ENCODE assay signal across 14 mouse cellular contexts in genomic region chr3:61004611-61005010, GRCm38 (mm10). TPM values are rescaled to one million over a fixed set of nuclear protein-coding genes. Genes with fewer than 3 reads are reported as not detected.
DNase-seq lines count a peak whose midpoint lies in the region; ATAC-seq and TF ChIP-seq lines count a peak whose summit lies in the region.
"Had no signal": no experiment of that assay in that cellular context is flagged by ENCODE, and none has a peak within 500 bp of the region (broad histone marks: within the 10 kb centered on the region; RNA-seq: fewer than 3 reads in every experiment).

No protein-coding gene starts in this region.

- no peak for DNase-seq in embryonic facial prominence, embryonic 10.5 days (ENCODE audit: low spot score)
- no peak for DNase-seq in hindbrain, embryonic 14.5 days (ENCODE audit: low spot score)
- DNase-seq in hindbrain, embryonic 11.5 days (ENCODE audit: low spot score): no peak
- peak; percentile 38 for DNase-seq in MEL (ENCODE audit: low read depth, low spot score)
- no peak for DNase-seq in spleen, postnatal 14 days (ENCODE audit: low spot score in 2 of 2)
- no peak for DNase-seq in adrenal gland, postnatal 4 days (ENCODE audit: low spot score in 2 of 2)
- DNase-seq: adrenal gland, postnatal 36 days; cerebellum, adult 8-10 months; kidney, adult 9 months; left cerebral cortex, postnatal 4 days had no signal

- ATAC-seq in embryonic facial prominence, embryonic 12.5 days (ENCODE audit: insufficient number of reproducible peaks, insufficient read depth, low FRiP score, low TSS enrichment): no peak
- no peak for ATAC-seq in hindbrain, embryonic 14.5 days (ENCODE audit: low FRiP score)
- ATAC-seq in hindbrain, embryonic 11.5 days (ENCODE audit: low FRiP score): no peak
- ATAC-seq in intestine, postnatal 0 days: no peak
- ATAC-seq: forebrain, embryonic 14.5 days had no signal

- 0 out of 4 replicates have a peak, but pooled peaks of 1 of the 2 experiments have one; percentile 14 for TF ChIP-seq EP300 in MEL (IDR thresholded peaks at IDR 0.05; ENCODE audit: low read depth in 1 of 2, low read length in 2 of 2)

- H3K4me2 ChIP-seq in embryonic facial prominence, embryonic 12.5 days (replicated peaks): peak overlapping the region; percentile 76; the same call in 1 of the 2 replicates
- peak overlapping the region; percentile 99 for H3K4me2 ChIP-seq in hindbrain, embryonic 14.5 days (replicated peaks)
- no peak overlapping the region for H3K4me2 ChIP-seq in hindbrain, embryonic 11.5 days (replicated peaks; ENCODE audit: low read depth, low read length)
- peak overlapping the region; percentile 86 for H3K4me2 ChIP-seq in intestine, postnatal 0 days (replicated peaks; ENCODE audit: low read depth)

- H3K4me1 ChIP-seq in embryonic facial prominence, embryonic 12.5 days: 0 out of 2 replicates have a peak, but pooled peaks cover 4% of the 10 kb centered on the region
- peaks cover 7% of the 10 kb centered on the region for H3K4me1 ChIP-seq in embryonic facial prominence, embryonic 10.5 days
- peaks cover 6% of the 10 kb centered on the region; the same call in 1 of the 2 replicates for H3K4me1 ChIP-seq in hindbrain, embryonic 14.5 days (replicated peaks; ENCODE audit: control insufficient read depth, insufficient read depth, low read length)
- H3K4me1 ChIP-seq in hindbrain, embryonic 11.5 days (replicated peaks; ENCODE audit: control insufficient read depth, insufficient read depth, low read length): no peaks in the 10 kb centered on the region
- H3K4me1 ChIP-seq in MEL (ENCODE audit: control insufficient read depth in 1 of 2, insufficient read depth in 2 of 2, low read length in 2 of 2): peaks cover 17 to 18% of the 10 kb centered on the region in 2 experiments
- 0 out of 2 replicates have a peak, but pooled peaks cover 3% of the 10 kb centered on the region for H3K4me1 ChIP-seq in intestine, postnatal 0 days (replicated peaks; ENCODE audit: control insufficient read depth, insufficient read depth, low read length)

- H3K9me3 ChIP-seq in embryonic facial prominence, embryonic 12.5 days: no peaks in the 10 kb centered on the region
- no peaks in the 10 kb centered on the region for H3K9me3 ChIP-seq in embryonic facial prominence, embryonic 10.5 days
- no peaks in the 10 kb centered on the region for H3K9me3 ChIP-seq in hindbrain, embryonic 14.5 days (ENCODE audit: control insufficient read depth, low read length)
- H3K9me3 ChIP-seq in hindbrain, embryonic 11.5 days (ENCODE audit: control insufficient read depth, low read length): no peaks in the 10 kb centered on the region
- H3K9me3 ChIP-seq in MEL (replicated peaks; ENCODE audit: insufficient read depth, low read length): no peaks in the 10 kb centered on the region
- H3K9me3 ChIP-seq in intestine, postnatal 0 days (ENCODE audit: control insufficient read depth): no peaks in the 10 kb centered on the region

- H3K9ac ChIP-seq in embryonic facial prominence, embryonic 12.5 days: no peak overlapping the region
- no peak overlapping the region for H3K9ac ChIP-seq in hindbrain, embryonic 14.5 days
- no peak overlapping the region for H3K9ac ChIP-seq in hindbrain, embryonic 11.5 days (ENCODE audit: low read depth, low read length)
- no peak overlapping the region; the same call in 1 of the 2 replicates for H3K9ac ChIP-seq in MEL (ENCODE audit: control insufficient read depth, low read depth, low read length, poor library complexity, severe bottlenecking)
- no peak overlapping the region for H3K9ac ChIP-seq in intestine, postnatal 0 days (ENCODE audit: low read depth, low read length)

- H3K27ac ChIP-seq in embryonic facial prominence, embryonic 12.5 days: no peak overlapping the region
- H3K27ac ChIP-seq in embryonic facial prominence, embryonic 10.5 days (replicated peaks): no peak overlapping the region
- no peak overlapping the region for H3K27ac ChIP-seq in hindbrain, embryonic 14.5 days
- no peak overlapping the region for H3K27ac ChIP-seq in hindbrain, embryonic 11.5 days (ENCODE audit: low read depth, low read length)
- H3K27ac ChIP-seq in MEL (ENCODE audit: control insufficient read depth, low read depth, low read length): no peak overlapping the region
- no peak overlapping the region for H3K27ac ChIP-seq in intestine, postnatal 0 days (ENCODE audit: low read depth, low read length)
- H3K27ac ChIP-seq: macrophage had no signal

- TF ChIP-seq POLR2A in MEL (IDR thresholded peaks at IDR 0.05; ENCODE audit: control insufficient read depth in 1 of 2, insufficient read depth in 1 of 2, low read depth in 1 of 2, low read length in 2 of 2, poor library complexity in 1 of 2): no peak

- peaks cover 25% of the 10 kb centered on the region for H3K79me2 ChIP-seq in MEL (ENCODE audit: control insufficient read depth, insufficient read depth, low read length, poor library complexity)

- H3K36me3 ChIP-seq in embryonic facial prominence, embryonic 12.5 days: no peaks in the 10 kb centered on the region
- no peaks in the 10 kb centered on the region for H3K36me3 ChIP-seq in embryonic facial prominence, embryonic 10.5 days (replicated peaks)
- H3K36me3 ChIP-seq in hindbrain, embryonic 14.5 days (replicated peaks; ENCODE audit: control insufficient read depth, insufficient read depth): no peaks in the 10 kb centered on the region
- H3K36me3 ChIP-seq in hindbrain, embryonic 11.5 days (ENCODE audit: control insufficient read depth, insufficient read depth, low read length): no peaks in the 10 kb centered on the region
- peaks cover 0 to 40% of the 10 kb centered on the region in 2 experiments; a peak in 2 of 4 replicates for H3K36me3 ChIP-seq in MEL (ENCODE audit: control insufficient read depth in 1 of 2, insufficient read depth in 2 of 2, low read length in 2 of 2)
- H3K36me3 ChIP-seq in intestine, postnatal 0 days (ENCODE audit: control insufficient read depth, insufficient read depth): no peaks in the 10 kb centered on the region; the same call in 1 of the 2 replicates

- TF ChIP-seq CTCF in MEL (IDR thresholded peaks at IDR 0.05 in 2 of 3, conservative IDR thresholded peaks at IDR 0.05 in 1 of 3; ENCODE audit: control insufficient read depth in 1 of 3, insufficient read depth in 1 of 3, low read depth in 2 of 3, low read length in 3 of 3, poor library complexity in 1 of 3, severe bottlenecking in 1 of 3): no peak
- TF ChIP-seq CTCF in intestine, postnatal 0 days (IDR thresholded peaks at IDR 0.05; ENCODE audit: low read depth): no peak

- WGBS in embryonic facial prominence, embryonic 12.5 days: 86% methylated on average over 1 of the region's 1 CpGs
- WGBS in embryonic facial prominence, embryonic 10.5 days: 85% methylated on average over 1 of the region's 1 CpGs
- 90% methylated on average over 1 of the region's 1 CpGs for WGBS in hindbrain, embryonic 14.5 days
- 90% methylated on average over 1 of the region's 1 CpGs for WGBS in hindbrain, embryonic 11.5 days
- 62% methylated on average over 1 of the region's 1 CpGs for WGBS in intestine, postnatal 0 days

- no peak overlapping the region for H3K4me3 ChIP-seq in embryonic facial prominence, embryonic 12.5 days
- no peak overlapping the region for H3K4me3 ChIP-seq in embryonic facial prominence, embryonic 10.5 days
- no peak overlapping the region for H3K4me3 ChIP-seq in hindbrain, embryonic 14.5 days (replicated peaks; ENCODE audit: low read length)
- H3K4me3 ChIP-seq in hindbrain, embryonic 11.5 days (ENCODE audit: low read depth, low read length): no peak overlapping the region
- peak overlapping the region in 1 of 2 experiments; percentile 99; a peak in 3 of 4 replicates for H3K4me3 ChIP-seq in MEL (ENCODE audit: control insufficient read depth in 1 of 2, insufficient read depth in 1 of 2, low read depth in 2 of 2, low read length in 2 of 2)
- peak overlapping the region; percentile 60 for H3K4me3 ChIP-seq in intestine, postnatal 0 days (ENCODE audit: low read depth, low read length)

- H3K27me3 ChIP-seq in embryonic facial prominence, embryonic 12.5 days: peaks cover 8% of the 10 kb centered on the region
- H3K27me3 ChIP-seq in embryonic facial prominence, embryonic 10.5 days (replicated peaks; ENCODE audit: low read depth, poor library complexity, severe bottlenecking): peaks cover 46% of the 10 kb centered on the region
- H3K27me3 ChIP-seq in hindbrain, embryonic 14.5 days (ENCODE audit: control insufficient read depth, insufficient read depth, low read length): peaks cover 12% of the 10 kb centered on the region; the same call in 1 of the 2 replicates
- peaks cover 7% of the 10 kb centered on the region; the same call in 1 of the 2 replicates for H3K27me3 ChIP-seq in hindbrain, embryonic 11.5 days (ENCODE audit: control insufficient read depth, insufficient read depth, low read length)
- no peaks in the 10 kb centered on the region for H3K27me3 ChIP-seq in MEL (ENCODE audit: control insufficient read depth in 1 of 2, insufficient read depth in 2 of 2, low read length in 2 of 2)
- no peaks in the 10 kb centered on the region for H3K27me3 ChIP-seq in intestine, postnatal 0 days (replicated peaks; ENCODE audit: control insufficient read depth, insufficient read depth, low read length)

- TF ChIP-seq RAD21 in MEL (IDR thresholded peaks at IDR 0.05; ENCODE audit: low read depth, low read length): no peak

TF ChIP-seq in MEL, 35 proteins besides CTCF, POLR2A, EP300 and RAD21:
- TF ChIP-seq GABPA (IDR thresholded peaks at IDR 0.05; ENCODE audit: low read depth, low read length) (no peak), RCOR1 (IDR thresholded peaks at IDR 0.05; ENCODE audit: low read depth, low read length) (no peak), JUND (IDR thresholded peaks at IDR 0.05; ENCODE audit: low read depth, low read length) (peak; percentile 88), ZNF384 (IDR thresholded peaks at IDR 0.05; ENCODE audit: low read depth, low read length) (peak; percentile 70; the same call in 1 of the 2 replicates)

RNA-seq across cellular contexts. Expression of gene P2ry1, which starts 2.0 kb away (rescaled TPM):
- 7.5 and 7.9 TPM in 2 replicates for polyA plus RNA-seq in embryonic facial prominence, embryonic 12.5 days (2016; fragmentation: Nextera tagmentation; extraction: Ambion mirVana)
- 3.7 and 4.9 TPM in 2 replicates for polyA plus RNA-seq in embryonic facial prominence, embryonic 10.5 days (2016; fragmentation: Nextera tagmentation; extraction: Ambion mirVana)
- polyA plus RNA-seq in hindbrain, embryonic 14.5 days (2014; fragmentation: Nextera tagmentation; extraction: Ambion mirVana): 5.3 and 5.7 TPM in 2 replicates
- polyA plus RNA-seq in hindbrain, embryonic 11.5 days (2014; fragmentation: Nextera tagmentation; extraction: Ambion mirVana): 4.3 and 4.7 TPM in 2 replicates
- total RNA-seq in MEL (2012; rRNA removed): 7.8 and 9.1 TPM in 2 replicates
- polyA plus RNA-seq in MEL (2012; ENCODE audit: insufficient read depth in 1 of 2, insufficient read length in 2 of 2, low read depth in 1 of 2, low replicate concordance in 2 of 2, missing spikeins in 1 of 2): 1 to 10 TPM in 1 of 2 experiments, not detected in 1; 9.2 TPM
- 10.2 and 14.8 TPM in 2 replicates for polyA plus RNA-seq in intestine, postnatal 0 days (2015; fragmentation: Nextera tagmentation; extraction: Ambion mirVana)
- 1 to 10 TPM; 2.7 to 3.1 TPM for total RNA-seq in adrenal gland, postnatal 4 days (2021)
